Mouse (Mus musculus) lung, adult 2 months (tissue): ENCODE results near the gene Itga6. TPM values are rescaled to one million over a fixed set of nuclear protein-coding genes. Genes with fewer than 3 reads are reported as not detected.

Experiments
- DNase-seq: peaks from one replicate; pipeline ENCODE4 v3.0.0; 2022
- H3K4me1 ChIP-seq: fragments of 200-500 bp; 2 replicates; pipeline ENCODE4 v1.6.1; 2011; ENCODE audit warnings: low read length; ENCODE audit not compliant: control insufficient read depth, insufficient read depth
- H3K4me3 ChIP-seq: fragments of 200-500 bp; replicated peaks from 2 replicates; pipeline ENCODE3; 2011; ENCODE audit warnings: low read depth, mild to moderate bottlenecking, control low read depth, low read length; ENCODE audit errors: extremely low read depth
- CTCF ChIP-seq: fragments of 200-500 bp; IDR thresholded peaks from 2 replicates; pipeline ENCODE4 v1.5.1; 2011; ENCODE audit warnings: mild to moderate bottlenecking, low read length, control low read depth; ENCODE audit not compliant: insufficient read depth
- POLR2A ChIP-seq: fragments of 200-500 bp; IDR thresholded peaks from 2 replicates; pipeline ENCODE4 v1.6.1; 2011; ENCODE audit warnings: low read depth, mild to moderate bottlenecking, control low read depth, low read length, borderline replicate concordance; ENCODE audit errors: extremely low read depth
- WGBS: fragments of 180-500 bp; shearing (Covaris S2); methylation state at CpG from one replicate; pipeline ENCODE4 v1.1.7; 2018; 5-methylcytosine and 5-hydroxymethylcytosine counted together
- polyA plus RNA-seq: library from polyadenylated mRNA; depleted of rRNA; stranded (reverse); fragments of >200 nt; gene quantifications from 2 replicates; pipeline ENCODE4 v1.2.3, GENCODE M21; 2012

Gene Itga6
- polyA plus RNA-seq, 1 experiment: 45.2 TPM

DNA sequence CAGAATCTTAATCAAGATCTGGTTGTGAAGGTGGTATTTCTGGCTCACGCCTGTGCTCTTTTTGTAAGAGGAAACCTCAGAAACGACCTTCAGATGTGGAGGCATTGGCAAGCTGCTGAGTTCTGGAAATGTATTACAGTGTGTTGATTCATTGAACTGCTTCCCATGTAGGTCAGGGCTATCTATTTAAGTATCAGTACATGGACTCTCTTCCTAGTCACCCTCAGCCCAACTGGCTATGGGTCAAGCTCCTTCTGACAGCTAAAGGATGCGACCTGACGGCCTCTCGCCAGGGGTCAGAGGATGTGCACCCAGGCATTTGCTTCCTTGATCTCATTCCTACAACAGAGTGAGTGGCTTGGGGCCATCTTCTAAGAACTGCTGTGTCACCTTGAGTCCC, 45.3 kb downstream of the Itga6 start:
- no peak for DNase-seq
- Histone ChIP-seq H3K4me1 (peaks cover 11% of the 10 kb centered on the region), H3K4me3 (no peak overlapping the region)
- no peak for TF ChIP-seq CTCF
- TF ChIP-seq POLR2A: no peak
- 58% methylated on average over 5 of the region's 5 CpGs for WGBS

- TF ChIP-seq POLR2A (no peak), CTCF (no peak)
- WGBS: 84% methylated on average over 2 of the region's 2 CpGs
Measured at GRCm38 (mm10) chr2:71791203-71791602, 45.8 kb downstream of the Itga6 start.

DNA sequence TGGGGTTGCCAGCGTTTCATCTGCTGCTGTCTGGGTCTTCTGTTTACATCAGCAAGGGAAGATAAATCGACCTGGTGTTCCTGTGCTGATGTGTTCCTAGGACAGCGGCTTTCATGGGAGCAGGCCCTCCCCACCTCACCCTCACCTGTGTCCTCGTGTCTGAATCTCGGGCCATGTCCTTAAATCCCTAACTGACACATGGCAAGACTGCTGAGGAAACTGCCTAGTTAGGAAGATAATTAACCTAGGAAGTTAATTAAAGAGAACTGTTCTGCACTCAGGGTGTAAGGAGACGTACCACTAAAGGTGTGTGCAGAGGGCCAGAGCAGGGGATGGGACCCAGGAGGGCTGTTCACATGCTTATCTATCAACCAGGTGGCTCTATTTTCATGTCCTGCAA, 48.7 kb downstream of the Itga6 start:
- H3K4me1 ChIP-seq: peaks cover 8% of the 10 kb centered on the region
- H3K4me3 ChIP-seq: no peak overlapping the region
- 50% methylated on average over 6 of the region's 6 CpGs for WGBS
- no peak for DNase-seq
- no peak for TF ChIP-seq CTCF
- no peak for TF ChIP-seq POLR2A

More at GRCm38 (mm10) chr2:71791203-71791602, 45.8 kb downstream of the Itga6 start:
- Histone ChIP-seq H3K4me3 (no peak overlapping the region), H3K4me1 (peaks cover 11% of the 10 kb centered on the region)
- no peak for DNase-seq

- TF ChIP-seq POLR2A (no peak), CTCF (no peak)
- H3K4me1 ChIP-seq: peaks cover 14% of the 10 kb centered on the region
- no peak overlapping the region for H3K4me3 ChIP-seq
- WGBS: 82% methylated on average over 6 of the region's 6 CpGs
- DNase-seq: no peak
Measured at GRCm38 (mm10) chr2:71796787-71797186, 51.4 kb downstream of the Itga6 start.

- WGBS: 54% methylated on average over 6 of the region's 6 CpGs
- no peak for DNase-seq
- Histone ChIP-seq H3K4me1 (peaks cover 19% of the 10 kb centered on the region), H3K4me3 (no peak overlapping the region)
- TF ChIP-seq CTCF (no peak), POLR2A (no peak)
Measured at GRCm38 (mm10) chr2:71800798-71801197, 55.4 kb downstream of the Itga6 start.

- peaks cover 22% of the 10 kb centered on the region for H3K4me1 ChIP-seq
- no peak for TF ChIP-seq POLR2A
- 64% methylated on average over 7 of the region's 7 CpGs for WGBS
- no peak for DNase-seq
- H3K4me3 ChIP-seq: no peak overlapping the region
Measured at GRCm38 (mm10) chr2:71801691-71802090, 56.3 kb downstream of the Itga6 start.

GRCm38 (mm10) chr2:71802131-71802530, 56.7 kb downstream of the Itga6 start:
- DNase-seq: no peak
- TF ChIP-seq CTCF (no peak), POLR2A (no peak)
- H3K4me3 ChIP-seq: no peak overlapping the region
- 69% methylated on average over 4 of the region's 4 CpGs for WGBS
- peaks cover 22% of the 10 kb centered on the region for H3K4me1 ChIP-seq

DNA sequence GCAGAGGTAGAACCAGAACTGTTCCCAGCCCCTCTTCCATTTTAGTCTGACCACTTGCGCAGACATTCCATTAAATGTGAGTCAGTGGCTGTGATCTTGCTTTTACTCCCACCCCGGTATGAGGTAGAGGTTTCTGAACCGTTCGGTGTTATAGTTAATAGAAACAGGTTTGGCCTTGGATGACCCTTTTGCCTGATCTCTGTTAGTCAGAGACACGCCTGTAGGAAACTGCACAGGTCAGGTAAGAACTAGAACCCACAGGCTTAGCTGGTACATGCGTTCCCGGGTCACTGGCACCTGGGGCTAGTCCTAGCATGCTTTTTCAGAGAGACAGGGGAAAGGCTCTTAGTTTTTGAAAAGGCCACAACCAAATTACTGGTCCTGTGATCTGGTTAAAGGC, 59.7 kb downstream of the Itga6 start:
- WGBS: 79% methylated on average over 7 of the region's 7 CpGs
- H3K4me1 ChIP-seq: peaks cover 24% of the 10 kb centered on the region
- H3K4me3 ChIP-seq: no peak overlapping the region
- no peak for DNase-seq
- no peak for TF ChIP-seq POLR2A
- no peak for TF ChIP-seq CTCF

GRCm38 (mm10) chr2:71805611-71806567, 60.5 kb downstream of the Itga6 start:
- no peak for TF ChIP-seq CTCF
- no peak for TF ChIP-seq POLR2A
- DNase-seq: no peak
- no peak overlapping the region for H3K4me3 ChIP-seq
- WGBS: 54% methylated on average over 11 of the region's 11 CpGs
- peaks cover 19% of the 10 kb centered on the region for H3K4me1 ChIP-seq
